Mouse (Mus musculus) CH12.LX (cell line): Measurements from ENCODE around the gene Samd4b. TPM values are rescaled to one million over a fixed set of nuclear protein-coding genes. Genes with fewer than 3 reads are reported as not detected.

ENCODE experiments used
- DNase-seq: peaks from one replicate; pipeline ENCODE4 v3.0.0-alpha.2; 2013; ENCODE audit errors: extremely low read depth
- H3K27ac ChIP-seq: 2 replicates; pipeline ENCODE4 v1.5.1; 2012; ENCODE audit warnings: low read depth, mild to moderate bottlenecking, control low read depth, moderate library complexity; ENCODE audit not compliant: insufficient read depth
- H3K27me3 ChIP-seq: replicated peaks from 2 replicates; pipeline ENCODE3; 2012; ENCODE audit warnings: inconsistent platforms
- H3K36me3 ChIP-seq, 2 experiments: replicated peaks in 1 of 2; 2 replicates each; pipeline versions ENCODE3 to v1.6.1; 2012; ENCODE audit warnings: inconsistent platforms in 1 of 2, low read length in 1 of 2, mild to moderate bottlenecking in 1 of 2, mixed read lengths in 1 of 2, moderate library complexity in 1 of 2; ENCODE audit not compliant: control insufficient read depth in 1 of 2, insufficient read depth in 1 of 2
- H3K4me1 ChIP-seq, 2 experiments: 2 replicates each; pipeline ENCODE4 v1.6.1; 2012; ENCODE audit warnings: inconsistent platforms in 1 of 2, moderate library complexity in 1 of 2; ENCODE audit not compliant: insufficient read depth in 2 of 2, control insufficient read depth in 1 of 2
- H3K4me2 ChIP-seq: 2 replicates; pipeline ENCODE4 v1.6.1; 2012; ENCODE audit warnings: low read depth, mild to moderate bottlenecking, control low read depth; ENCODE audit not compliant: poor library complexity, insufficient read depth, severe bottlenecking
- H3K4me3 ChIP-seq, 3 experiments: fragments of 150-350 bp in 1 of 3; sonication (generic) in 1 of 3; replicated peaks in 1 of 3; 2 replicates each; pipeline versions ENCODE3 to v1.5.1; 2011 to 2012; ENCODE audit warnings: low read depth in 2 of 3, low read length in 2 of 3, mild to moderate bottlenecking in 2 of 3, moderate library complexity in 2 of 3, control low read depth in 1 of 3, improper control_type of control experiment in 1 of 3, inconsistent platforms in 1 of 3, mixed read lengths in 1 of 3; ENCODE audit not compliant: poor library complexity in 1 of 3
- H3K79me2 ChIP-seq: replicated peaks from 2 replicates; pipeline ENCODE4 v1.6.1; 2012; ENCODE audit warnings: mild to moderate bottlenecking, moderate library complexity; ENCODE audit not compliant: control insufficient read depth, poor library complexity, insufficient read depth, severe bottlenecking; ENCODE audit errors: extremely low read depth
- H3K9ac ChIP-seq: 2 replicates; pipeline ENCODE4 v1.6.1; 2012; ENCODE audit warnings: low read depth, mild to moderate bottlenecking, control low read depth, moderate library complexity; ENCODE audit not compliant: insufficient read depth
- H3K9me3 ChIP-seq: replicated peaks from 2 replicates; pipeline ENCODE3; 2012; ENCODE audit warnings: low read length, inconsistent platforms, mixed read lengths
- CHD1 ChIP-seq: IDR thresholded peaks from 2 replicates; pipeline ENCODE4 v1.6.1; 2012; ENCODE audit warnings: low read depth, low read length, improper control_type of control experiment, inconsistent platforms
- CTCF ChIP-seq, 2 experiments: IDR thresholded peaks in 1 of 2; conservative IDR thresholded peaks in 1 of 2; 2 replicates each; pipeline ENCODE4 v1.5.1; 2011 to 2012; ENCODE audit warnings: low read depth in 2 of 2, low read length in 2 of 2, improper control_type of control experiment in 1 of 2, inconsistent platforms in 1 of 2, mild to moderate bottlenecking in 1 of 2, moderate library complexity in 1 of 2
- ELF1 ChIP-seq: IDR thresholded peaks from 2 replicates; pipeline ENCODE4 v1.6.1; 2014; ENCODE audit warnings: low read depth, mild to moderate bottlenecking, inconsistent platforms, low read length, improper control_type of control experiment
- ETS1 ChIP-seq: conservative IDR thresholded peaks from 2 replicates; pipeline ENCODE4 v1.6.1; 2012; ENCODE audit warnings: low read depth, mild to moderate bottlenecking, inconsistent platforms, low read length, improper control_type of control experiment, moderate library complexity
- GABPA ChIP-seq: IDR thresholded peaks from 2 replicates; pipeline ENCODE4 v1.6.1; 2012; ENCODE audit warnings: low read depth, low read length, improper control_type of control experiment, inconsistent platforms; ENCODE audit not compliant: insufficient replicate concordance
- IRF4 ChIP-seq: IDR thresholded peaks from 2 replicates; pipeline ENCODE4 v1.6.1; 2014; ENCODE audit warnings: low read depth, mild to moderate bottlenecking, inconsistent platforms, low read length, improper control_type of control experiment
- JUN ChIP-seq: IDR thresholded peaks from 2 replicates; pipeline ENCODE4 v1.6.1; 2011; ENCODE audit warnings: low read depth, mild to moderate bottlenecking, low read length, improper control_type of control experiment, moderate library complexity; ENCODE audit not compliant: insufficient read depth
- JUND ChIP-seq: conservative IDR thresholded peaks from 2 replicates; pipeline ENCODE4 v1.6.1; 2011; ENCODE audit warnings: low read depth, low read length, improper control_type of control experiment
- KAT2A ChIP-seq: IDR thresholded peaks from 2 replicates; pipeline ENCODE4 v1.6.1; 2012; ENCODE audit warnings: low read length, improper control_type of control experiment, inconsistent platforms; ENCODE audit not compliant: insufficient replicate concordance
- MAFK ChIP-seq: IDR thresholded peaks from 2 replicates; pipeline ENCODE4 v1.6.1; 2011; ENCODE audit warnings: low read length, improper control_type of control experiment; ENCODE audit not compliant: insufficient replicate concordance
- MAX ChIP-seq: IDR thresholded peaks from 2 replicates; pipeline ENCODE4 v1.6.1; 2011; ENCODE audit warnings: low read length, improper control_type of control experiment
- MXI1 ChIP-seq: IDR thresholded peaks from 2 replicates; pipeline ENCODE4 v1.6.1; 2011; ENCODE audit warnings: mild to moderate bottlenecking, low read depth, low read length, improper control_type of control experiment
- POLR2AphosphoS2 ChIP-seq: IDR thresholded peaks from 2 replicates; pipeline ENCODE4 v1.6.1; 2011; ENCODE audit warnings: low read depth, low read length, improper control_type of control experiment
- RAD21 ChIP-seq: IDR thresholded peaks from 2 replicates; pipeline ENCODE4 v1.6.1; 2011; ENCODE audit warnings: low read depth, mild to moderate bottlenecking, low read length, improper control_type of control experiment, moderate library complexity
- SIN3A ChIP-seq: IDR thresholded peaks from 2 replicates; pipeline ENCODE4 v1.6.1; 2012; ENCODE audit warnings: low read length, improper control_type of control experiment, inconsistent platforms
- SMC3 ChIP-seq: IDR thresholded peaks from 2 replicates; pipeline ENCODE4 v1.6.1; 2011; ENCODE audit warnings: low read depth, low read length, improper control_type of control experiment
- USF1 ChIP-seq: IDR thresholded peaks from 2 replicates; pipeline ENCODE4 v1.6.1; 2014; ENCODE audit warnings: low read depth, mild to moderate bottlenecking, inconsistent platforms, low read length, improper control_type of control experiment
- USF2 ChIP-seq: conservative IDR thresholded peaks from 2 replicates; pipeline ENCODE4 v1.6.1; 2011; ENCODE audit warnings: low read depth, low read length, improper control_type of control experiment
- ZMIZ1 ChIP-seq: IDR thresholded peaks from 2 replicates; pipeline ENCODE4 v1.6.1; 2012; ENCODE audit warnings: low read depth, mild to moderate bottlenecking, inconsistent platforms, low read length, improper control_type of control experiment
- dilution Hi-C: fragments of 300-500 bp; cut with MboI; formaldehyde crosslinking; loops from 2 replicates; pipeline ENCODE4 v1.14.3; 2020; ENCODE audit warnings: low sequenced_read_pairs; ENCODE audit not compliant: extremely low pct_unique_long_range_greater_than_20kb, extremely low pct_ligation_motif_present
- in situ Hi-C: fragments of 300-500 bp; cut with MboI; formaldehyde crosslinking; loops from 3 replicates; pipeline ENCODE4 v1.14.3; 2019; ENCODE audit warnings: low sequenced_read_pairs, low pct_ligation_motif_present, low pct_unique_long_range_greater_than_20kb, mixed read lengths
- polyA plus RNA-seq: library from polyadenylated mRNA; unstranded; fragments of >175 nt; gene quantifications from 2 replicates; pipeline ENCODE4 v1.2.1, GENCODE M21; 2012; ENCODE audit warnings: low read depth; ENCODE audit not compliant: insufficient read length
- total RNA-seq, 2 experiments: library from RNA; depleted of rRNA; stranded (reverse); fragments of 300-350 nt in 1 of 2; fragments of >200 nt in 1 of 2; gene quantifications; 2 replicates each; pipeline ENCODE4 v1.2.3; 2012 to 2014

Gene Samd4b
- total and polyA plus RNA-seq, 3 experiments: 3.7 to 24.6 (median 10.0) TPM

DNA sequence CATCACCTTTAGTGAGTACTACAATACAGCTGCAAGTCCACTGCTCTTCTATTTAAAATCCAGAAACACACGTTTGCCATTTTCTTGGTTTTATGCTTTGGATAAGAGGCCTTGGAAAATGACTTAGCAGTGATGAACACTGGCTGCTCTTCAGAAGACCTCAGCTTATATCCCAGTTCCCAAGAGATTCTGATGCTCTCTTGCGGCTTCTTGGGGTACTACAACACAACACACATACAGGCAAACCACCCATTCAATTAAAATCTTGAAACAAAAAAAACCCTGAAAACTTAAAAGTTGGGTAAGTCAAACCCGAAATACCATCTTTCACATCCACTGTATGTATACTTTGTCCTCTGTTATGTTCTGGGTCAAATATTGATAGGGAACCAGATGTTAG lies 199.9 kb downstream of the Samd4b start:
- H3K79me2 ChIP-seq: peaks cover 9% of the 10 kb centered on the region; the same call in 1 of the 2 replicates
- peaks cover 0 to 5% of the 10 kb centered on the region in 2 experiments; a peak in 1 of 4 replicates for H3K4me1 ChIP-seq
- peaks cover 64 to 81% of the 10 kb centered on the region in 2 experiments for H3K36me3 ChIP-seq
- no peak overlapping the region for H3K4me3 ChIP-seq
- no peak overlapping the region for H3K4me2 ChIP-seq
- no peak overlapping the region for H3K27ac ChIP-seq
- no peak overlapping the region for H3K9ac ChIP-seq
- peak; percentile 55 for DNase-seq
- TF ChIP-seq JUND (no peak), SMC3 (peak; percentile 54), SIN3A (no peak), MXI1 (no peak), USF2 (no peak), RAD21 (peak; percentile 40), IRF4 (no peak), CTCF (conservative IDR thresholded peaks at IDR 0.05 in 1 of 2, IDR thresholded peaks at IDR 0.05 in 1 of 2; ENCODE audit: low read depth in 2 of 2, low read length in 2 of 2) (peak; percentile 34 to 66), MAX (no peak)
- dilution Hi-C loops (no loop called here), in situ Hi-C loops (no loop called here)
- no peaks in the 10 kb centered on the region for H3K27me3 ChIP-seq
- H3K9me3 ChIP-seq: no peaks in the 10 kb centered on the region

DNA sequence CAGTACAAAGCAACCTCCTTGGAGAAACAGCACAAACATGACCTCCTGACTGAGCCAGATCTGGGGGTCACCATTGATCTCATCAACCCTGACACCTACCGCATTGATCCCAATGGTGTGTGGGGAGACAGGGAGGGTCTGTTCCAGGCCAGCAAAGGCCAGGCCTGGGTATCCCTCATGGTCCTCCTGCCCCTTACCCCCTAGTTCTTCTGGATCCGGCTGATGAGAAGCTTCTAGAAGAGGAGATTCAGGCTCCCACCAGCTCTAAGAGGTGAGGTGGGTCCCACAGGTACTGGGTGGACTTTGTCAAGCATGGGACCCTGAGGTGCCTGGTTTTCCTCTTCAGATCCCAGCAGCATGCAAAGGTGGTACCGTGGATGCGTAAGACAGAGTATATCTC lies 202.5 kb downstream of the Samd4b start:
- Histone ChIP-seq H3K27me3 (no peaks in the 10 kb centered on the region), H3K4me1 (peaks cover 0 to 11% of the 10 kb centered on the region in 2 experiments; a peak in 2 of 4 replicates), H3K4me3 (no peak overlapping the region), H3K36me3 (peaks cover 46 to 62% of the 10 kb centered on the region in 2 experiments), H3K9ac (no peak overlapping the region), H3K4me2 (no peak overlapping the region), H3K79me2 (peaks cover 22% of the 10 kb centered on the region), H3K9me3 (no peaks in the 10 kb centered on the region), H3K27ac (no peak overlapping the region)
- DNase-seq: no peak
- no peak for TF ChIP-seq JUND
- no peak for TF ChIP-seq KAT2A
- TF ChIP-seq CHD1: no peak
- TF ChIP-seq SMC3: no peak
- TF ChIP-seq MAFK: no peak
- TF ChIP-seq USF1: no peak
- no peak for TF ChIP-seq ZMIZ1
- no peak for TF ChIP-seq GABPA
- no peak for TF ChIP-seq ETS1
- TF ChIP-seq JUN: no peak
- no peak for TF ChIP-seq POLR2AphosphoS2
- no peak for TF ChIP-seq ELF1
- dilution Hi-C loops (no loop called here), in situ Hi-C loops (no loop called here)
